Mouse (Mus musculus) left cerebral cortex, adult 11 months (tissue): ENCODE measurements around the gene Chrna10.

Source experiments
- DNase-seq: peaks from one replicate; pipeline ENCODE4 v3.0.0; 2022; ENCODE audit warnings: low spot score

The Chrna10 gene

GRCm38 (mm10) chr7:102116579-102117331 is at the start of gene Chrna10:
TSS of gene Chrna10 (minus strand) at chr7:102116828.
- DNase-seq, result no peak

- no peak for DNase-seq
Measured at GRCm38 (mm10) chr7:102153691-102154090, 37.1 kb upstream of the Chrna10 start.

- no peak for DNase-seq
Measured at GRCm38 (mm10) chr7:102137898-102138297, 21.3 kb upstream of the Chrna10 start.

- DNase-seq, result no peak
Measured at GRCm38 (mm10) chr7:102137464-102137863, 20.8 kb upstream of the Chrna10 start.

- no peak for DNase-seq
Measured at GRCm38 (mm10) chr7:102132395-102132794, 15.8 kb upstream of the Chrna10 start.

- DNase-seq, result no peak
Measured at GRCm38 (mm10) chr7:102120326-102120725, 3.7 kb upstream of the Chrna10 start.

GRCm38 (mm10) chr7:102117382-102117781 is 754 bp upstream of the Chrna10 start:
- no peak for DNase-seq

- no peak for DNase-seq
Measured at GRCm38 (mm10) chr7:102113151-102113729, 3.4 kb downstream of the Chrna10 start.

GRCm38 (mm10) chr7:102109746-102110145 is 6.9 kb downstream of the Chrna10 start:
- DNase-seq, result no peak

GRCm38 (mm10) chr7:102109171-102109570 is 7.5 kb downstream of the Chrna10 start, which contains the start of gene Art5:
TSS of gene Art5 (minus strand) at chr7:102109489.
- DNase-seq, result no peak

GRCm38 (mm10) chr7:102108206-102108605 is 8.4 kb downstream of the Chrna10 start:
- DNase-seq, result no peak

- no peak for DNase-seq
Measured at GRCm38 (mm10) chr7:102106700-102107141, 9.9 kb downstream of the Chrna10 start.

- DNase-seq, result no peak
Measured at GRCm38 (mm10) chr7:102104126-102104525, 12.5 kb downstream of the Chrna10 start.

GRCm38 (mm10) chr7:102103555-102103954 is 13.1 kb downstream of the Chrna10 start:
- DNase-seq, result no peak

- DNase-seq, result no peak
Measured at GRCm38 (mm10) chr7:102102696-102103095, 13.9 kb downstream of the Chrna10 start.

- DNase-seq, result no peak
Measured at GRCm38 (mm10) chr7:102102241-102102640, 14.4 kb downstream of the Chrna10 start.

- no peak for DNase-seq
Measured at GRCm38 (mm10) chr7:102101487-102101886, 15.1 kb downstream of the Chrna10 start, which contains the start of gene Art1. TSS of gene Art1 (plus strand) at chr7:102101743.

- no peak for DNase-seq
Measured at GRCm38 (mm10) chr7:102100868-102101267, 15.8 kb downstream of the Chrna10 start.

GRCm38 (mm10) chr7:102099760-102100661 is 16.6 kb downstream of the Chrna10 start:
- DNase-seq, result no peak

GRCm38 (mm10) chr7:102087336-102087735 is 29.3 kb downstream of the Chrna10 start:
- no peak for DNase-seq

GRCm38 (mm10) chr7:102084041-102084696 is 32.5 kb downstream of the Chrna10 start:
- no peak for DNase-seq

- no peak for DNase-seq
Measured at GRCm38 (mm10) chr7:102082816-102083215, 33.8 kb downstream of the Chrna10 start, which contains the start of gene Trpc2. TSS of gene Trpc2 (plus strand) at chr7:102083116.
